Mouse (Mus musculus) forebrain, embryonic 10.5 days (tissue): ENCODE data around the gene Zfp91. TPM values are rescaled to one million over a fixed set of nuclear protein-coding genes. Genes with fewer than 3 reads are reported as not detected.
"Not testable (repeated sequence)": the region's sequence is repeated elsewhere in the genome, so short reads cannot be mapped to it uniquely, and the experiment has no call there.

Experiments used
- DNase-seq: peaks from one replicate; pipeline ENCODE4 v3.0.0-alpha.2; 2017; ENCODE audit warnings: low spot score; ENCODE audit errors: extremely low spot score
- H3K27ac ChIP-seq: fragments of 300-500 bp; sonication (generic); 2 replicates; pipeline ENCODE4 v1.5.1; 2016; ENCODE audit warnings: mild to moderate bottlenecking
- H3K27me3 ChIP-seq: fragments of 300-500 bp; sonication (generic); 2 replicates; pipeline ENCODE4 v1.6.1; 2016; ENCODE audit warnings: mild to moderate bottlenecking; ENCODE audit not compliant: poor library complexity, severe bottlenecking
- H3K36me3 ChIP-seq: fragments of 300-500 bp; sonication (generic); replicated peaks from 2 replicates; pipeline ENCODE4 v1.6.1; 2016; ENCODE audit warnings: mild to moderate bottlenecking, moderate library complexity
- H3K4me1 ChIP-seq: fragments of 300-500 bp; sonication (generic); 2 replicates; pipeline ENCODE4 v1.6.1; 2016
- H3K4me3 ChIP-seq: fragments of 300-500 bp; sonication (generic); 2 replicates; pipeline ENCODE4 v1.5.1; 2016; ENCODE audit warnings: mild to moderate bottlenecking, moderate library complexity
- H3K9me3 ChIP-seq: fragments of 300-500 bp; sonication (generic); 2 replicates; pipeline ENCODE4 v1.6.1; 2016; ENCODE audit warnings: mild to moderate bottlenecking, moderate library complexity
- WGBS: fragments of 180-500 bp; shearing (Covaris S2); methylation state at CpG from one replicate; pipeline ENCODE4 v1.1.7; 2016; 5-methylcytosine and 5-hydroxymethylcytosine counted together
- polyA plus RNA-seq: library from polyadenylated mRNA; unstranded; fragments of >200 nt; fragmentation: Nextera tagmentation; extraction: Ambion mirVana; gene quantifications from 2 replicates; pipeline ENCODE4 v1.2.1, GENCODE M21; 2016

Gene Zfp91
- polyA plus RNA-seq, 1 experiment from 2014 or later = 14.1 TPM

DNA sequence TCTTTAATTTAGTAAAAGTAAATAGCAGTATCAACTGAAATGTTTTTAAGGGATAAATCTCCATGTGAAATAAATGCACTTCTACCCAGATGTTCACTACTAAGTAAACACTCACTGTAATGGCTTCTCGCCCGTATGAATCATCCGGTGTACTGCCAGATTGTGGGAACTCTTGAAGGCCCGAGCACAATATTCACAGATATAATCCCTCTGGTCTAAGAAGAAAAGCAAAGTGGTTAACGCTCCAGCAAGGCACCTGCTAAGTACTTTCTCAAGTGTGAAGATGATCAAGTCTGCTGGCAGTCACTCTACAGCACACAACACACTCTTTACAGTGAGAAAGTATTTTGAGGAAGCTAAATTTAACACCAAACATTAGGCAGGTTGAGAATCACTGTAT is 25.0 kb downstream of the Zfp91 start:
- peaks cover 16% of the 10 kb centered on the region for H3K4me1 ChIP-seq
- no peak overlapping the region for H3K4me3 ChIP-seq
- no peaks in the 10 kb centered on the region for H3K9me3 ChIP-seq
- 94% methylated on average over 5 of the region's 5 CpGs for whole genome bisulfite sequencing
- H3K36me3 ChIP-seq = peaks cover 94% of the 10 kb centered on the region
- H3K27ac ChIP-seq = no peak overlapping the region
- no peak for DNase-seq
- no peaks in the 10 kb centered on the region for H3K27me3 ChIP-seq

DNA sequence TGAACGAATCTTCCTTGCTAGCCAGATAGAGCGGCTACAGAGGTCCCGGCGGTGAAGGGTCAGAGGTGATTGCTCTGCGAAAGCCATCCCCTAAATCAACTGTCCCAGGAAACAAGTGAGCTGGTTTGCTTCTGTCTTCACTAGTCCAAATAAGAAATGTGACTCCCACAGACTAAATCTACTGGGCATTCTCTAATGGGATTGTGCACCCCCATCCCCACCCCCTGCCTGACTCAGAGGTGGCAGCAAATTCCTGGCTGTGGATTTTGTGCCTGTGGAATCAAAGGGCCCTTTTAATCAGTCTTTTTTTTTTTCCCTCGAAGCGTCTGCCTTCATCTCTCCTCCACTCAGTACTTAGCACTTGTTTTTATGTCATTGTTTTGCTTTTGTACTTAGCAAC is 30.6 kb downstream of the Zfp91 start, which contains the start of gene Cntf:
Gene Cntf, minus strand, starts transcription at position 325 of the 400 bp plus-strand sequence.
- 42% methylated on average over 7 of the region's 7 CpGs for WGBS
- Histone ChIP-seq H3K4me3 (no peak within 1 kb of the TSS), H3K9me3 (no peaks in the 10 kb centered on the region), H3K4me1 (peaks cover 25% of the 10 kb centered on the region), H3K27me3 (no peaks in the 10 kb centered on the region), H3K27ac (no peak within 1 kb of the TSS), H3K36me3 (peaks cover 86% of the 10 kb centered on the region)
- DNase-seq = no peak

DNA sequence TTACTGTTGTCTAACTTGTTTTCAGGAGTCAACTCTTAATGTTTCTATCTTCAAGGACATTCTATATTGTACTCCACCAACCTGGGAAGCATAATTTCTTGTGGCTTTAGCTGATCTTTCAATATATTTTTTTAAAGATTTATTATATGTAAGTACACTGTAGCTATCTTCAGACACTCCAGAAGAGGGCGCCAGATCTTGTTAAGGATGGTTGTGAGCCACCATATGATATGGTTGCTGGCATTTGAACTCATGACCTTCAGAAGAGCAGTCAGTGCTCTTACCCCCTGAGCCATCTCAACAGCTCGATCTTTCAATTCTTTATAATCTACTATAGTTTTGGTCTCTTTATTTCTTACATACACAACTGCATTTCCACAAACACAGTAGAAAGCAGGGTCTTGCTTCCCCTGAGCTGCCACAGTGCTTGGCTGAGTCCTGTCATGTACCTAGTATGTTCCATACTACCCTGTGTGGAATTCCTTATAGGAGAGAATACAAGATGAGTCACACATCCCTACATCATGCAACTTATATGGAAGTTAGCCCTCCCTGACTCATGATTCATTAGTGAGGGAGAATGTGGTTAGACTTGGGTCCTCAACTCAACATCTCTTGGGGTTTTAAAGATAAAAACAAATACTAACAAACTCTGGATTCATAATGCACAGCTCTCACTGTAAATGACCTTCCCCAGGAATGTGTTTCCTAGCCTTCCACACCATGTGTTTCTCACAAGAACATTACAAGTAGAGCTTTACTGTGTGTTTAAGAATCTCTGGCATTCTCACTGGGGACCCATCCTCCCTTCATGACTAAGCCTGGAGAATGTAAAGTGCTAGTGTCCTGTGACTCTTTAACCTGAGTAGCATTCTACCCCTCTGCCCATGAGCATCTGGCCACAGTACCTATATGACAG is 33.5 kb downstream of the Zfp91 start:
- Histone ChIP-seq H3K9me3 (no peaks in the 10 kb centered on the region), H3K27ac (no peak overlapping the region), H3K27me3 (no peaks in the 10 kb centered on the region), H3K4me3 (no peak overlapping the region), H3K4me1 (peaks cover 22% of the 10 kb centered on the region), H3K36me3 (peaks cover 57% of the 10 kb centered on the region)
- WGBS = 57% methylated on average over 2 of the region's 2 CpGs
- no peak for DNase-seq

DNA sequence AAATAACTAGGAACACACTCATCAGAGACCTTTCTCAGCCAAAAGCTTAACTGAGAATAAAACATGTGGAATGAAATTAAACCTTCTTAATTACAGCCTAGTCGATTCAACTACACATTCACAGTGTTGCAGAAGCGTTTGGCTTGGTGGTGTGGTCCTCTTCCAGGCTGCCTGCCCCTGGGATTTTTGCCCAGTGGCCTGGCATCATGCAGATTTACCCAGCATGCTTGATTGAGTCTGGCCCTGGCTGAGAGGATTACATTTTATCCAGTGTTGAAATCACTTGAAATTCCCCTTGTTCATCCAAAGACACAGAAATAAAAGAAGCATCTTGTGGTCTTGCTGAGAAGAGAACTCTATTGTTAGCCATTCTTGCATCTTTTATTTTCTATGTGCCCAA is 36.3 kb downstream of the Zfp91 start:
- H3K27ac ChIP-seq = no peak overlapping the region
- H3K36me3 ChIP-seq = peaks cover 37% of the 10 kb centered on the region
- H3K4me3 ChIP-seq = no peak overlapping the region
- DNase-seq = no peak
- WGBS = 60% methylated on average over 2 of the region's 2 CpGs
- no peaks in the 10 kb centered on the region for H3K9me3 ChIP-seq
- H3K4me1 ChIP-seq = no peaks in the 10 kb centered on the region; the same call in 1 of the 2 replicates
- no peaks in the 10 kb centered on the region for H3K27me3 ChIP-seq

DNA sequence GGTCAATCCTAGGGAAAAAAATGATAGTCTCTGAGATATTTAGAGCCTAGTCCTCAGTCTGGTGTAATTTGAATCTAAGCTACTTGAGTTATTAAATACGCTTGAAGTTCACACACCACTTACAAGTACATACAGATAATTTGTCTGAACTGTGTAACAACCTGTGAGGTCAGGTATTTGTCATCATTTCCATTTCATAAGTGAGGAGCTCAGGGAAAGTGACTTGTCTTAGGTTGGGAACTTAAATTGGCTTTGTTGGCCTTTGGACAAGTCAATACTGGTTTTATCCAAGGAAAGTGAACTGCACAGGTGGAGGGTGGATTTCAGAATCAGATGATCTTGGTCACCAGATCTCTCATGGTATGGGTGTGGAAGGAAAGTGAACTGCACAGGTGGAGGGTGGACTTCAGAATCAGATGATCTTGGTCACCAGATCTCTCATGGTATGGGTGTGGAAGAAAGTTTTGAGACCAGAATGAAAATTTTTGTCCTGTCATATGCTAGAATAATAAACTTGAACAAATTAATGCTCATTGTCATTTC is 36.9 kb downstream of the Zfp91 start:
- WGBS = 85% methylated on average over 1 of the region's 1 CpGs

DNA sequence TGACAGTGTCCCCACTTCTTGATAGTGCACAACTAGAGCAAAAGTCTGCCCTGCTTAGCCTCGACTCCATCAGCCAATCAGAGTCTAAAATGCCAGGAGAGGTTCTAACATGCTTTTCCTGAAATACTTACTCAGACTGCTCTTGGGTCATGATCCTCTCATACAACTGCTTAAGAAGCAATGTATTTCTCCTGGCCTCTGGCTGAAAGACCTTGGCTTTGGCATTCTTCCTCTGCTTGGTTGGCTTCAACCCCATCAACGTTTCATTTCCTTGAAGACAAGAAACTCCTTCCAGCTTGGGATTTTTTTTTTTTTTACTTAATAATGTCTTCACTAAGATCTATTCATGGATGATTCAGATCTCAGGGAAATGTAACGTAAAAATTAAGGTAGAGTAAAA is 39.6 kb downstream of the Zfp91 start:
- DNase-seq = no peak
- no peaks in the 10 kb centered on the region; the same call in 1 of the 2 replicates for H3K4me1 ChIP-seq
- H3K27me3 ChIP-seq = no peaks in the 10 kb centered on the region
- no peak overlapping the region for H3K27ac ChIP-seq
- 87% methylated on average over 3 of the region's 3 CpGs for WGBS
- H3K36me3 ChIP-seq = peaks cover 3% of the 10 kb centered on the region
- H3K4me3 ChIP-seq = no peak overlapping the region
- no peaks in the 10 kb centered on the region for H3K9me3 ChIP-seq

More for the DNA sequence above, 36.9 kb downstream of the Zfp91 start:
- no peak for DNase-seq
- Histone ChIP-seq H3K27me3 (no peaks in the 10 kb centered on the region), H3K9me3 (no peaks in the 10 kb centered on the region), H3K4me3 (no peak overlapping the region), H3K4me1 (no peaks in the 10 kb centered on the region; the same call in 1 of the 2 replicates), H3K27ac (no peak overlapping the region), H3K36me3 (peaks cover 30% of the 10 kb centered on the region)

DNA sequence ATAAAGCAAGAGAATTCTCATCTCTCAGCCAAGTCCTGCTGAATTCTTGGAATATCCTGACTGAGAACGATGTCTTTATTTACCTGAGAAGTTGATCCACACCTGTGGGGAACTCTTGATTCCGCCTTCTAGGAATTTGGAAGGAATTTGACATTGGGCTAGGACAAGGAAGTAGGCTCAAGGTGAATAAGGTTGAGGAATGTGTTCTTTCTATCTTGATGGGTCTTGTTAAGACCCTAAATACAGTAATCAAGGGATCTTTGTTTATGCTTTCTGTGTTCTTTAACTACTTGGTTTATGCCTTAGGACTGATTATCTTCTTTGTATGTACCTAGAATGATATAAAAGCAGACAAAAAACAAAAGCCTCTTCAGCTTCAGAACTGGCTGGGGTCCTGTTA is 64.0 kb downstream of the Zfp91 start:
- Histone ChIP-seq H3K27ac (no peak overlapping the region), H3K4me1 (no peaks in the 10 kb centered on the region), H3K9me3 (no peaks in the 10 kb centered on the region), H3K4me3 (no peak overlapping the region), H3K27me3 (no peaks in the 10 kb centered on the region), H3K36me3 (no peaks in the 10 kb centered on the region)
- WGBS = 90% methylated on average over 2 of the region's 2 CpGs
- no peak for DNase-seq

DNA sequence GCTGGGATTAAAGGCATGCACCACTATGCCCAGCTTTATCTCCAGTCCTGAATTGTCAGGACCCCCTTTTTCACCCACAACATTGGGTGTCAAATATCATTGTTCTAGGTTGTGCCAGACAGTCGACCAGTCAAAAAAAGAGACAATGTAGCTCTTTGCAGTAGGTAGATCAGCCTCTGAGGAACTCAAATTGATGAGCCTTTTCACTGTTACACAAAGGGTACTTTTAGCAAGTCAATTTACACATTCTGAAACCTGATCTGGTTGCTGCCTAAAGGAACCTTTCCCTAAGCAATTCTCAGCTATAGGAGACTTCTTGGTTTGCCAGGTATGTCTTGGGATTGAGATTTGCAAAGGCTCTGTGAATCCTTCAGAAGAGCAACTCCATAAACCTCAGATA is 64.9 kb downstream of the Zfp91 start:
- Histone ChIP-seq H3K9me3 (no peaks in the 10 kb centered on the region), H3K36me3 (no peaks in the 10 kb centered on the region), H3K27me3 (no peaks in the 10 kb centered on the region), H3K27ac (no peak overlapping the region), H3K4me1 (no peaks in the 10 kb centered on the region), H3K4me3 (no peak overlapping the region)
- no peak for DNase-seq
- WGBS = 67% methylated on average over 1 of the region's 1 CpGs

DNA sequence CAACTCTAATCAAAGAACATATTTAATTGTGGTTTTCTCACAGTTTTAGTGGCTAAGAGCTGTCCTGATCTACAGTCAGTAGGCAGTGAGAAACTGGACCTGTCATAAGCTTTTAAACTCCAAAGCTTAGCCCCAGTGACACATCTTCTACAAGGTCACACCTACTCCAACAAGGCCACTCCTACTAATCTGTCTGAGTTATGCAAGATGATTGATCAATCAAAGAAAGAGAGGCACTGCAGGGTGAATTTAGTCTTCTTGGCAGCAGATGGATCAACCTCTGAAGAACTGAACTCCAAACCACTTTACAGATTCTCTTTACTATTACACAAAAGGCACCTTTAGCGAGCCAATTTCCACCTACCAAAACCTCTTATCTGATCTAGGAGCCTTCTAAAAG is 70.1 kb downstream of the Zfp91 start:
- Histone ChIP-seq H3K27ac (no peak overlapping the region), H3K27me3 (no peaks in the 10 kb centered on the region), H3K4me1 (no peaks in the 10 kb centered on the region), H3K36me3 (no peaks in the 10 kb centered on the region), H3K9me3 (no peaks in the 10 kb centered on the region), H3K4me3 (no peak overlapping the region)
- 84% methylated on average over 1 of the region's 1 CpGs for WGBS
- DNase-seq = no peak

DNA sequence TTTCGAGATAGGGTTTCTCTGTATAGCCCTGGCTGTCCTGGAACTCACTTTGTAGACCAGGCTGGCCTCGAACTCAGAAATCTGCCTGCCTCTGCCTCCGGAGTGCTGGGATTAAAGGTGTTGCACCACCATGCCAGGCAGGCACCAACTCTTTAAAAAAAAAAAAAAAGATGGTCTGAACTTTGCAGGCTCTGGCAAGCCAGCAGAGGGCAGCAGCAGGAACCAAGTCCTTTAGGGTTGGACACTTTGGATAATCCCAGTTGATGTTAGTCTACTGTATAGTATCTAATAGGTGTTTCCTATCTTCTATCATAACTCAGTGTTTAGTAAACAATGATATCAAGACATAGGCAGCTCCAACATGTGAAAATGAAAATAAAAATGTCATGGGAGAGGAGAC is 73.6 kb downstream of the Zfp91 start:
- H3K36me3 ChIP-seq = no peaks in the 10 kb centered on the region
- H3K4me3 ChIP-seq = no peak overlapping the region
- no peaks in the 10 kb centered on the region for H3K9me3 ChIP-seq
- H3K4me1 ChIP-seq = no peaks in the 10 kb centered on the region
- DNase-seq = no peak
- no peaks in the 10 kb centered on the region for H3K27me3 ChIP-seq
- 75% methylated on average over 3 of the region's 3 CpGs for WGBS
- no peak overlapping the region for H3K27ac ChIP-seq

DNA sequence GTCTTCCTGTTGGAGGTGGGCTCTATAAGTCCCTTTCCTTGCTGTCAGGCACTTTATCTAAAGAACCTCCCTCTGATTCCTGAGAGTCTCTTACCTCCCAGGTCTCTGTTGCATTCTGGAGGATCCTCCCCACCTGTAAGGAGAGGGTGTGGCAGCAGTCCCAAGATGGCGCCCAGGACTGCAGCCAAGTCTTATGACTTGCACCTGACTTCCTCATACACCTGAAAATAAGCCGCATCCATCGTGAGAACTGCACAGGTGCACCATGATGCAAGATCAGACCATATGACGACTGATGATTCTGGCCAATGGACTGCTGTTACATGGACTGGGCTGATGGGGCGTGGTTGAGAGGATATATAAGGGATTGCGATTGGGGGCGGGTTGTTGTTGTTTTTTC is 74.3 kb downstream of the Zfp91 start:
- 92% methylated on average over 7 of the region's 7 CpGs for WGBS
- not testable (repeated sequence) for H3K4me3 ChIP-seq, H3K4me1 ChIP-seq, H3K36me3 ChIP-seq, H3K27me3 ChIP-seq, H3K27ac ChIP-seq, H3K9me3 ChIP-seq, DNase-seq

DNA sequence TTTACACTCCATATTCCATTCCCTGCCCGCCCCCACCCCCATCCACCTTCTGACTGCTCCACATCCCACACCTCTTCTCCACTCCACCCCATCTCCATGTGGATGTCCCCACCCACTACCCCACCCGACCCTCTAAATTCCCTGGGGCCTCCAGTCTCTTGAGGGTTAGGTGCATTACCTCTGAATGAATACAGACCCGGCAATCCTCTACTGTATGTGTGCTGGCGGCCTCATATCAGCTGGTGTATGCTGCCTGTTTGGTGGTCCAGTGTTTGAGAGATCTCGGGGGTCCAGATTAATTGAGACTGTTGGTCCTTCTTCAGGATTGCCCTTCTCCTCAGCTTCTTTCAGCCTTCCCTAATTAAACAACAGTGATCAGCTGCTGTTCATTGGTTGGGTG is 75.0 kb downstream of the Zfp91 start:
- 82% methylated on average over 5 of the region's 5 CpGs for WGBS
- not testable (repeated sequence) for H3K27me3 ChIP-seq, H3K4me3 ChIP-seq, DNase-seq, H3K9me3 ChIP-seq, H3K36me3 ChIP-seq, H3K4me1 ChIP-seq, H3K27ac ChIP-seq

DNA sequence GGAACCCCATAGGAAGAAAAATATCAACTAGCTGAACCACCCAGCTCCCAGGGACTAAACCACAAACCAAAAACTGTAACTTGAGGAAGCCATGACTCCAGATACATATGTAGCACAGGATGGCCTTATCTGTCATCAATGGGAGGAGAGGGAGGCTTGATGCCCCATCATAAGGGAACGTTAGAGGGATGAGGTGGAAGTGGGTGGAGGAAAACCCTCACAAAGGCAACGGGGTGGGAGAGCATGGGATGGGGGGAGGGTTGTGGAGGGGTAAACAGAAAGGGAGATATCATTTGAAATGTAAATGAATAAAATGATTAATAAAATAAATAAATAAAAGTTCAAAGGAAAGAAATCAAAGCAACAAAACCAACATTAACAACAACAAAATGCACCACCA is 75.5 kb downstream of the Zfp91 start:
- 88% methylated on average over 2 of the region's 2 CpGs for WGBS
- Histone ChIP-seq H3K9me3 (no peaks in the 10 kb centered on the region), H3K27ac (no peak overlapping the region), H3K4me1 (no peaks in the 10 kb centered on the region), H3K36me3 (no peaks in the 10 kb centered on the region), H3K4me3 (no peak overlapping the region), H3K27me3 (no peaks in the 10 kb centered on the region)
- DNase-seq = no peak
